Mouse (Mus musculus): Measurements from ENCODE around the gene Gnmt.

- TF ChIP-seq CTCF (IDR thresholded peaks at IDR 0.05; ENCODE audit: low read depth) (no peak), EP300 (IDR thresholded peaks at IDR 0.05; ENCODE audit: low read depth) (no peak)
These were observed 24.7 kb downstream of the Gnmt start for GRCm38 (mm10) chr17:46703971-46704886.
